Mouse (Mus musculus): ENCODE measurements at regions not wholly inside any gene's neighbourhood (a gene's known extent, or its start where the extent isn't known, plus 50 kb on each side); places are given as distances from the start of the nearest gene placed in this dataset.

DNA sequence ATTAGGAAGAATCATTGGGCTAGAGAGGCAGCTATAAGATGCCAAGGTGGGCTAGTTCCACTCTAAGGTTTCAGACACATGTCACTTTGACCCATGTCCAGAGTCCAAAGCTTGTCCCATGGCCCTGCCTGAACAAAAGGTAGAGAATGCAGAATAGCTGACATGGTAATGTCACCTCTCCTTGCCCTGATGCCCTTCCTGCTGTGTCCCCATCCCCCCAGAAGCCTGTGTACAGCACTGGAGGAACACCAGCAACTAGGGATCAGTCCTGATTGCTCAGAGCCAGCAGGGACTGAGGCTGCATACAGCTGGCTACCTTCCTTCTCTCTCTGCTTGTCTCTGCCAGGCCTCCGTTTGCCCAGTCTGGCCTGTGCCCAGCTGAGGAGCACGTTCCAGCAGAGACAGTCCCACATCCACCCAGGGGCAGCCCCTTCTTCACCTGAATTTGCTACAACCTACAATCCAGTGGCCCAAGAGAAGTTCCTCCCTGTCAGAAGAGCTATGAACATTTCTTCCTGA, 61.7 kb upstream of the Otos start:
- TF ChIP-seq POLR2A (IDR thresholded peaks at IDR 0.05; ENCODE audit: low read depth, low read length) (no peak), CTCF (IDR thresholded peaks at IDR 0.05; ENCODE audit: extremely low read depth, insufficient read depth, insufficient read length, insufficient replicate concordance) (no peak)
